Mouse (Mus musculus) stomach, postnatal 0 days (tissue): ENCODE data around the gene Mok.

ENCODE experiments used
- CTCF ChIP-seq: IDR thresholded peaks from 2 replicates; pipeline ENCODE4 v1.5.1; 2016; ENCODE audit warnings: antibody characterized with exemption, low read depth, mild to moderate bottlenecking, moderate library complexity
- EP300 ChIP-seq: optimal IDR thresholded peaks from 2 replicates; pipeline ENCODE3; 2016; ENCODE audit warnings: antibody characterized with exemption

DNA sequence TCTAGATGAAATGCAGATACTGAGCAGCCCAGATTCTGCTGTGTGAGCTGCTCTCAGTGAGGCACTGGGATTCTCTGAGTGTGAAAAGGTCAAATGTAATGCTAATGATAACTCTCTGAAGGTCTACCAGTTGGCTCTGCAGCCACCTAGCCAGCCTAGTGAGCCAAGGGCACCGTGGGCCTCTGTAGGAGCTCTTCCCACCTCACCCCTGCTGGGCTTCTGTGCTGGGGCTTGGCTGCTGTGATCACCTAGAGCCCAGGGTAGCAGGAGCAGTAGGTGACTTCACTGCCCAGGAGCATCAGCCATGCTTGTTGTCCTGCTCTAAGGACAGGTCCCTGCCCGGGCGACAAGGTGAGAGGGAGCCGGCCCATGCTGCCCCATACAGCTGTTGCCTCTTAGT lies 41.5 kb downstream of the Mok start:
- TF ChIP-seq CTCF (no peak), EP300 (no peak)
